Mouse (Mus musculus) kidney, adult 8-10 months (tissue): ENCODE results near the gene Fbxl12.
A peak's percentile ranks its signal among the peaks of the same experiment; 100 is the strongest.
"Not testable (repeated sequence)": the region's sequence is repeated elsewhere in the genome, so short reads cannot be mapped to it uniquely, and the experiment has no call there.

Source experiments
- DNase-seq, 2 experiments: peaks; one replicate each; pipeline ENCODE4 v3.0.0; 2022

Gene Fbxl12

GRCm38 (mm10) chr9:20644360-20645081 lies at the start of gene Fbxl12:
Gene Fbxl12, minus strand, starts transcription at chr9:20644767.
- DNase-seq: peak; percentile 61 to 79

GRCm38 (mm10) chr9:20692863-20693262 lies 48.3 kb upstream of the Fbxl12 start:
- DNase-seq: no peak

GRCm38 (mm10) chr9:20690449-20690848 lies 45.9 kb upstream of the Fbxl12 start:
- DNase-seq: not testable (repeated sequence)

- DNase-seq: no peak
Measured at GRCm38 (mm10) chr9:20689913-20690312, 45.3 kb upstream of the Fbxl12 start.

- no peak for DNase-seq
Measured at GRCm38 (mm10) chr9:20689403-20689802, 44.8 kb upstream of the Fbxl12 start.

GRCm38 (mm10) chr9:20685081-20685861 lies 40.7 kb upstream of the Fbxl12 start:
- no peak for DNase-seq

- DNase-seq: no peak
Measured at GRCm38 (mm10) chr9:20682389-20682722, 37.8 kb upstream of the Fbxl12 start.

- no peak for DNase-seq
Measured at GRCm38 (mm10) chr9:20681546-20682388, 37.2 kb upstream of the Fbxl12 start.

- no peak for DNase-seq
Measured at GRCm38 (mm10) chr9:20680378-20680958, 35.9 kb upstream of the Fbxl12 start.

- no peak for DNase-seq
Measured at GRCm38 (mm10) chr9:20677892-20678291, 33.3 kb upstream of the Fbxl12 start.

- no peak for DNase-seq
Measured at GRCm38 (mm10) chr9:20672047-20672446, 27.5 kb upstream of the Fbxl12 start.

GRCm38 (mm10) chr9:20668065-20668464 lies 23.5 kb upstream of the Fbxl12 start:
- no peak for DNase-seq

- no peak for DNase-seq
Measured at GRCm38 (mm10) chr9:20666510-20667034, 22.0 kb upstream of the Fbxl12 start.

GRCm38 (mm10) chr9:20665925-20666324 lies 21.4 kb upstream of the Fbxl12 start:
- no peak for DNase-seq

- no peak for DNase-seq
Measured at GRCm38 (mm10) chr9:20664982-20665637, 20.5 kb upstream of the Fbxl12 start.

- DNase-seq: no peak
Measured at GRCm38 (mm10) chr9:20664366-20664765, 19.8 kb upstream of the Fbxl12 start.

- DNase-seq: no peak
Measured at GRCm38 (mm10) chr9:20663956-20664355, 19.4 kb upstream of the Fbxl12 start.

- no peak for DNase-seq
Measured at GRCm38 (mm10) chr9:20662874-20663273, 18.3 kb upstream of the Fbxl12 start.

GRCm38 (mm10) chr9:20662325-20662724 lies 17.8 kb upstream of the Fbxl12 start:
- peak in 1 of 2 experiments; percentile 65 for DNase-seq

GRCm38 (mm10) chr9:20657546-20657945 lies 13.0 kb upstream of the Fbxl12 start:
- no peak for DNase-seq

- no peak for DNase-seq
Measured at GRCm38 (mm10) chr9:20653859-20654258, 9.3 kb upstream of the Fbxl12 start.

- DNase-seq: no peak
Measured at GRCm38 (mm10) chr9:20652260-20652658, 7.7 kb upstream of the Fbxl12 start.
